Mouse (Mus musculus) spleen, adult 2 months (tissue): ENCODE data around the gene Tprkb. TPM values are rescaled to one million over a fixed set of nuclear protein-coding genes. Genes with fewer than 3 reads are reported as not detected.
"Not testable (repeated sequence)": the region's sequence is repeated elsewhere in the genome, so short reads cannot be mapped to it uniquely, and the experiment has no call there.

Experiments
- DNase-seq, 2 experiments: peaks; one replicate each; pipeline versions ENCODE4 v3.0.0 to v3.0.0-alpha.2; 2012 to 2021; ENCODE audit warnings: low spot score in 2 of 2, low read depth in 1 of 2
- H3K27ac ChIP-seq: fragments of 200-500 bp; 2 replicates; pipeline ENCODE4 v1.5.1; 2012; ENCODE audit warnings: low read length, inconsistent platforms; ENCODE audit not compliant: insufficient read depth
- H3K27me3 ChIP-seq: fragments of 200-500 bp; 2 replicates; pipeline ENCODE4 v1.6.1; 2012; ENCODE audit warnings: mild to moderate bottlenecking, moderate library complexity, low read length, inconsistent platforms; ENCODE audit not compliant: control insufficient read depth, insufficient read depth
- H3K36me3 ChIP-seq: fragments of 200-500 bp; 2 replicates; pipeline ENCODE4 v1.6.1; 2012; ENCODE audit warnings: mild to moderate bottlenecking, low read length, inconsistent platforms; ENCODE audit not compliant: control insufficient read depth, insufficient read depth
- H3K4me1 ChIP-seq: fragments of 200-500 bp; 2 replicates; pipeline ENCODE4 v1.6.1; 2011; ENCODE audit warnings: inconsistent platforms; ENCODE audit not compliant: control insufficient read depth, insufficient read depth, insufficient read length
- H3K4me3 ChIP-seq: fragments of 200-500 bp; 2 replicates; pipeline ENCODE4 v1.5.1; 2011; ENCODE audit warnings: mild to moderate bottlenecking, inconsistent platforms; ENCODE audit not compliant: insufficient read depth, insufficient read length; ENCODE audit errors: extremely low read depth
- CTCF ChIP-seq: fragments of 200-500 bp; IDR thresholded peaks from 2 replicates; pipeline ENCODE4 v1.5.1; 2011; ENCODE audit warnings: mild to moderate bottlenecking, inconsistent platforms; ENCODE audit not compliant: insufficient read depth, insufficient read length, insufficient replicate concordance; ENCODE audit errors: extremely low read depth
- POLR2A ChIP-seq: fragments of 200-500 bp; IDR thresholded peaks from 2 replicates; pipeline ENCODE4 v1.6.1; 2011; ENCODE audit warnings: low read depth, low read length, inconsistent platforms
- WGBS: fragments of 180-500 bp; shearing (Covaris S2); methylation state at CpG from one replicate; pipeline ENCODE4 v1.1.7; 2018; 5-methylcytosine and 5-hydroxymethylcytosine counted together
- polyA plus RNA-seq: library from polyadenylated mRNA; depleted of rRNA; stranded (reverse); fragments of >200 nt; gene quantifications from 2 replicates; pipeline ENCODE4 v1.2.3, GENCODE M21; 2012

Tprkb gene
- polyA plus RNA-seq, 1 experiment: 7.2 TPM

- Histone ChIP-seq H3K4me3 (no peak overlapping the region), H3K27me3 (no peaks in the 10 kb centered on the region), H3K27ac (no peak overlapping the region), H3K36me3 (no peaks in the 10 kb centered on the region), H3K4me1 (no peaks in the 10 kb centered on the region)
- 90% methylated on average over 2 of the region's 2 CpGs for WGBS
- TF ChIP-seq CTCF: no peak
- no peak for TF ChIP-seq POLR2A
- DNase-seq: no peak
Observed at GRCm38 (mm10) chr6:85902303-85902702, 9.4 kb upstream of the Tprkb start.

GRCm38 (mm10) chr6:85904642-85905061, 7.0 kb upstream of the Tprkb start, which contains the start of gene Nat8f4:
Nat8f4 (minus strand) TSS chr6:85904884.
- H3K27me3 ChIP-seq, H3K4me1 ChIP-seq, H3K36me3 ChIP-seq: not testable (repeated sequence)
- TF ChIP-seq CTCF: peak; percentile 50; the same call in 1 of the 2 replicates
- 10% methylated on average over 20 of the region's 20 CpGs for WGBS
- H3K27ac ChIP-seq: peak within 1 kb of the TSS; percentile 77
- DNase-seq: peak; percentile 29 to 72
- H3K4me3 ChIP-seq: peak within 1 kb of the TSS; percentile 70

GRCm38 (mm10) chr6:85906911-85907351, 4.7 kb upstream of the Tprkb start:
- 91% methylated on average over 2 of the region's 2 CpGs for WGBS
- H3K4me3 ChIP-seq, H3K4me1 ChIP-seq, H3K27me3 ChIP-seq, H3K27ac ChIP-seq, DNase-seq, H3K36me3 ChIP-seq: not testable (repeated sequence)

- no peak for DNase-seq
- H3K36me3 ChIP-seq: 0 out of 2 replicates have a peak, but pooled peaks cover 1% of the 10 kb centered on the region
- H3K4me1 ChIP-seq: no peaks in the 10 kb centered on the region
- WGBS: 72% methylated on average over 3 of the region's 3 CpGs
- no peak for TF ChIP-seq CTCF
- no peak for TF ChIP-seq POLR2A
- no peaks in the 10 kb centered on the region for H3K27me3 ChIP-seq
- no peak overlapping the region for H3K4me3 ChIP-seq
- no peak overlapping the region for H3K27ac ChIP-seq
Observed at GRCm38 (mm10) chr6:85908341-85908740, 3.3 kb upstream of the Tprkb start.

- DNase-seq: no peak
- Histone ChIP-seq H3K4me1 (no peaks in the 10 kb centered on the region), H3K27ac (no peak overlapping the region), H3K4me3 (no peak overlapping the region), H3K27me3 (no peaks in the 10 kb centered on the region), H3K36me3 (0 out of 2 replicates have a peak, but pooled peaks cover 1% of the 10 kb centered on the region)
- 92% methylated on average over 1 of the region's 1 CpGs for WGBS
- TF ChIP-seq CTCF: no peak
- no peak for TF ChIP-seq POLR2A
Observed at GRCm38 (mm10) chr6:85909704-85910103, 2.0 kb upstream of the Tprkb start.

- no peaks in the 10 kb centered on the region for H3K36me3 ChIP-seq
- 0 out of 2 replicates have a peak, but pooled peaks cover 4% of the 10 kb centered on the region for H3K4me1 ChIP-seq
- TF ChIP-seq CTCF (no peak), POLR2A (no peak)
- peak overlapping the region; percentile 93 for H3K27ac ChIP-seq
- WGBS: 2% methylated on average over 11 of the region's 11 CpGs
- peak overlapping the region; percentile 90 for H3K4me3 ChIP-seq
- DNase-seq: no peak
- no peaks in the 10 kb centered on the region for H3K27me3 ChIP-seq
Observed at GRCm38 (mm10) chr6:85915141-85915538, 3.5 kb downstream of the Tprkb start.

- H3K4me1 ChIP-seq, H3K27me3 ChIP-seq, H3K36me3 ChIP-seq: not testable (repeated sequence)
- H3K4me3 ChIP-seq: peak within 1 kb of the TSS; percentile 90
- 1% methylated on average over 58 of the region's 61 CpGs for WGBS
- TF ChIP-seq CTCF (peak; percentile 16; the same call in 1 of the 2 replicates), POLR2A (peak; percentile 17; the same call in 1 of the 2 replicates)
- peak within 1 kb of the TSS; percentile 93 for H3K27ac ChIP-seq
- DNase-seq: peak; percentile 74 to 77
Observed at GRCm38 (mm10) chr6:85915539-85916513, 4.2 kb downstream of the Tprkb start, which contains the start of gene Nat8f1. Nat8f1 (minus strand) TSS chr6:85915687.
